Mouse (Mus musculus): ENCODE results near the gene Map1b.

The Map1b gene

DNA sequence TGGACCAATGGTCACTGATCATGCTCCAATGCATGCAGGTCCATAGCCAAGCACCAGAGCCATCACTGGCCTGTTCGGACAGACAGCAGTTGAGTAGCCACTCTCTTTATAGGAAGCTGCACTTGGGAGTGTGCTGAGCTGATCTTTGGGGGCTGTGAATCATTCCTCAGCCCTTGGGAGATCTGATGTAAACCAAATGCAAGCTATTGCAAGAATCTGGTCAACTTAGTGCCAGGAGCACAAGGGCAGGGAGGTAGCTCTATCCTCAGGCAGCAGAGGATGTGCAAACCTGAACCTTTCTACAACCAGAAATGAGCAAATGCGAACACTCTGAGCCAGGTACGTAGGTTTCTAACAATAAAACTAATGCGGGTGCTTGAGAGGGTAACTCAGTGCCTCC is 26.3 kb downstream of the Map1b start:
- DNase-seq (ENCODE audit: low read depth, low spot score) = no peak

DNA sequence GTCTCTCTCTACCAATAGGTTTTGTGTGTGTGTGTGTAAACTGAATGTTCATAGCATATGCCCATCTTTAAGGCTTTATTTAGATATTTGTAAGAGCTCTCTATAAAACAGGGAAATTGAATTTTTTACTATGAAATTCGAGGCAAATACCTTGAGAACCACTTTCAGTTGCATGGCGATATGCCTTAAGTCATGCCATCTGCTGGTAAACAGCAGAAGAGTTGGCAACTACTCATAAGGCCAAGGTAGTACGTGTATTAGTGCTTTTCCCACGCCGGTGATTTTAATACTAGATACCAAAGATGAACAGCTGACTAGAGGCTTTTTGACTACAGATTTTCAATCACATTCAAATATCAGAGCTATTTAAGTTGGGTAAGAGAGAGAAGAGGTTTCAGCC is 27.2 kb downstream of the Map1b start:
- DNase-seq (ENCODE audit: low read depth, low spot score) = no peak

- DNase-seq (ENCODE audit: low read depth, low spot score) = no peak
Measured at GRCm38 (mm10) chr13:99485861-99486260, 30.5 kb downstream of the Map1b start.

DNA sequence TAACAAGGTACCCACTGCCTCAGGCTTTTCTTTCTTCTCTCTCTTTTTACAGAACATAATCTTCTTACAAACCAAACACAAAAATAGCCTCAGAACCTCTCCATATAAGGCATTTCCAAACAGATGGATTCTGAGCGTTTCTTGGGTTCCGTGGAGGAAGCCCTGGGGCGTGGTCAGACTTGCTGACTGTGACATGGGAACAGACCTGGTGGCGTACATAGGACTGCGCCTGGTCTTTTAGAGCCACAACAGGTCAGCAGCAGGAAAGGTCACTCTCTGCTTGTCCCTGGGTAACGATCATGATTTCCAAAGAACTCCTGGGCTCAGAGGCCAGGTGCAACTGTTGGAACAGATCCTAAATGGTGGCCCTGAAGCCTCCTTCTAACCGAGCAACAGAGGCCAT is 31.0 kb downstream of the Map1b start:
- no peak for DNase-seq (ENCODE audit: low read depth, low spot score)

DNA sequence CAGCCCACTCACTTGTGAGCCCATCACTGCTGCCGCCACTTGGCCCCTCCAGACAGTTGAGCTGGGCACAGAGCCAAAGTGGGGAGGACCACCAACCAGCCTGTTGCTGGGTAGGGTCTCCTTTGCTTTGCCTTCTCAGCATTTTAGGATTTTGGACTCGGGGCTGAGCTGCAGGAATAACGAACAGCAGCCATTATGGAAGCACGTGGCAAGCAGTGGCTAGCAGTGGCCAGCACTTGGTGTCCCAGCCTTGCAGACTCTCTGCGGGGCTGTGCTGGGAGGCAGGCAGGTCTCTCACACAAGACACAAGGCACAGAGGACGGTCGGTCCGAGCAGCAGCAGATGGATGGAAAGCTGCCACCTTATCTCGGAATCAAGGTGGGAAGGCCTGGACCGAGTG is 31.4 kb downstream of the Map1b start:
- no peak for DNase-seq (ENCODE audit: low read depth, low spot score)

DNA sequence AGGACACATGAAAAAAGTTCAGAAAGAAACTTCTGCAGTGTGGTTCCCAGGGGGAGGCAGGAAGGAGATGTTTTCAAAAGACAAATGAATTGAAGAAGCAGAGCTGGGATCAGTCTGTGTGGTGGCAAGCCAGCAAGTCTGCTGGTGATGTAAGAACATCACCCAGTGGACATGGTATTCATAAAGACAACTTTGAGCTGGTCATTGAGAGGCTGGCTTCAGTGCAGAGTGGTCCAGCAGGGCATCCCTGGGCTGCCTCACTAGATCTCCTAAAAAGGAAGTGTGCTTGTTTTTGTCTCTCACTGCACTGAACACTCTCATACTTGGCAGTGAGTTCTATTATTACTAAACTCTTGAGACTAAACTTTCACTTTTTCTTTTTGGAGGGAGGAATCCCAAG is 32.9 kb downstream of the Map1b start:
- peak; percentile 35 for DNase-seq (ENCODE audit: low read depth, low spot score)

DNA sequence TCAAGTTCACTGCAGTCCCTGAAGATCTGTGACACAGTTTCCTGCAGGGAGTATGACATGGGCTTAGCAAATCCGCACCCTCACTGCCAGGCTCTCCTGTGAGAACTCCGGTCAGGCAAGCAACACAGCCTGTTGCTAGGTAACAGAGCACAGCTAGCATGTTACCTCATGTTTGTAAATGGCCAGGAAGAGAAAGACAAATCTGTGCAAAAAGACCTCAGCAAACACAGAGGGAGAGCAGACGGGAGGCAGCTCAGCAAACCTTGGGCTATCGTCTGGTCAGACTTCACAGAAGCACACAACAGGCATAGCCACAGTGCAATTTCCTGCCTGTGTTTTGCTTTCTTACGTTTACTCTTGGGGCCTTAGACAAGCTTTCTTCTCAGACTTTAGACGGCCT is 40.9 kb downstream of the Map1b start:
- DNase-seq (ENCODE audit: low read depth, low spot score) = peak; percentile 57

- no peak for DNase-seq (ENCODE audit: low read depth, low spot score)
Measured at GRCm38 (mm10) chr13:99475033-99475432, 41.3 kb downstream of the Map1b start.

GRCm38 (mm10) chr13:99474108-99474507 is 42.2 kb downstream of the Map1b start:
- no peak for DNase-seq (ENCODE audit: low read depth, low spot score)

DNA sequence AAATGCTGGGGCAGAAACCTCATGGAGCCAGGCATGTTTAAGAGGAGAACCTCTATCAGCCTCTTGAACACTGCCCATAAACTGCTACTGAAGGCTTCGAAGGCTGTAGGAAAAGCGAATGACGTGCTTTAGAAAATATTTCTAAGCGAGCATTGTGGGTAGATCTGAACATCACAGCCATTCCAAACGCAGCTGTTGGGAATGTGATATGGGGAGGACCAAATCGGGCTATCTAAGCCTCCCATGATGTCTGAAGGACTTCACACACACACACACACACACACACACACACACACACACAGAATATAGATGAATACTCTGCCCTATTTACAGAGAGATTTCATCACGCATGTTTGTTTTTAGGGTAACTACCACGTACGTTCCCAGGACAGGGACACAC is 44.3 kb downstream of the Map1b start:
- DNase-seq (ENCODE audit: low read depth, low spot score) = no peak

DNA sequence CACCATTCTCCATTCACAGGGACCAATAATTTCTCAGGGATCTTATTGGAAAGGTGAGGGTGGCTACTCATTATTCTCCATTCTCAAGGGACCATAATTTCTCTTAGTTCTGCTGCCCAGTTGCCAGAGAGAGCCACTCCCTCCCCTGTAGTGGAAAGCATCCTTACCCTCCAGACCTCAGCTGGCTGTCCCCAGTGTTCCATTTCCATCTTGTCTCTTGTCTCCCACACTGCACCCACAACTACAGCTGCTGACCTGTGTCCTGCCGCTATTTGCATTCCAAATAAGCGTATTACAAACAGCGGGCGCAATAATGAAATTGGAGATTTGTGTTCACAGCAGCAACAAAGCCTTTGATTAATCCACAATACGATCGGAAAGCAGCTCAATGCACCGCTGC is 46.3 kb downstream of the Map1b start:
- no peak for DNase-seq (ENCODE audit: low read depth, low spot score)

- no peak for DNase-seq (ENCODE audit: low read depth, low spot score)
Measured at GRCm38 (mm10) chr13:99468267-99468666, 48.1 kb downstream of the Map1b start.

- no peak for DNase-seq (ENCODE audit: low read depth, low spot score)
Measured at GRCm38 (mm10) chr13:99466811-99467315, 49.5 kb downstream of the Map1b start.

DNA sequence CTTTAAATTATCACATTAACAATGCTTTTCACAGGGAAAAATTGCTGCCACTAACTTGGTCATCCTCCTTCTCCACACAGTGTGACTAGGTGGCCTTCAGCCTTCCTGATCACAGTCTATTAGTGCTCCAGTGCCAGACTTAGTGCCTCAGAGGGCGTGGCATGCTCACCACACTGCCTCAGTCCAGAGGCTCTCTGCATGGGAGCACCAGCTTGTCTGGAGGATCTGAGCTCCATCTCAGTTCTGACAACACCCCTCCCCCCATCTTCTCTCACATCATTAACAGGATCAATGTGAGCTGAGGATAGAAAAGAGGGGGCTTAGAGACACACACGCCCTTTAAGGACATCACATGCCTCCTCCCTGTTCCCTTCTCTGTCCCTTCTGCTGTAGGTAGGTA is 50.3 kb downstream of the Map1b start:
- no peak for DNase-seq (ENCODE audit: low read depth, low spot score)

GRCm38 (mm10) chr13:99464551-99464950 is 51.8 kb downstream of the Map1b start:
- peak; percentile 68 for DNase-seq (ENCODE audit: low read depth, low spot score)

- DNase-seq (ENCODE audit: low read depth, low spot score) = no peak
Measured at GRCm38 (mm10) chr13:99461886-99462285, 54.5 kb downstream of the Map1b start.

DNA sequence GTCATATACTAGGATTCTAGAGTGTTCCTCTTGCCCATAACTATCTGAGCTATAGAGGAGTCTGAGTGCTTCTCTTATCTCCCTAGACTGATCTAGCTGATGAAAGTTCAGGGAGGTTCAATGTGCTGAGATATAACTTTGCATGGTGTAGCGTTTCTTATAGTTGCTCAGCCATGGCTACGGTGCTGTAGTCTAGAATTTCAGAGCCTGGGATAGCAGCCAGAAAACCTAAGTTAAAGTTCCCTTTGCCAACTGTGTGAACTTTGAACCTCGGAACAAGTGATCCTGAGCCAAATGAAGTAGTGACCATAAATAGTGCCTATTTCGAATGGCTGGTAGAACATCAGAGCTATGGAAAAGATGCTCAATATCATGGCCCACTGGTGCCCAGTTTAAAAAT is 56.7 kb downstream of the Map1b start:
- peak; percentile 80 for DNase-seq (ENCODE audit: low read depth, low spot score)

GRCm38 (mm10) chr13:99458658-99459386 is 57.5 kb downstream of the Map1b start:
- DNase-seq (ENCODE audit: low read depth, low spot score) = no peak

DNA sequence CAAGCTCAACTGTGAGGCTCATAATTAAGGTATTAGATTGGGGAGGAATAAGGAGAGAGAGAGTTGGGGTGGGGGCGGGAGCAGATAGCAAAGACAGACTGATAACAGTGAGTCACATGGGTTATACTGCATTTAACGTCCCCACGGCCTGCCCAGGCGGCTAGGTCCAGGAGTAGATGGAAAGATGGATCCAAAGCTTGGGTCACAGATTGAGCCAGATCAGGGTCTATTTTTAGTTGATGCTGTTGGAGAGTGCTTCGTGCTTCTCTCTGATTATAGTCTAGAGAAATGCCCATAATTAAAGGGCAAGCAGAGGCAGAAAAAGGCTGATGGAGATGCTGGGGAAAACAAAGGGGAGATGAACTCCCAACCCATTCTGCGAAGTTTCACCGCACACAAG is 61.4 kb downstream of the Map1b start:
- no peak for DNase-seq (ENCODE audit: low read depth, low spot score)

DNA sequence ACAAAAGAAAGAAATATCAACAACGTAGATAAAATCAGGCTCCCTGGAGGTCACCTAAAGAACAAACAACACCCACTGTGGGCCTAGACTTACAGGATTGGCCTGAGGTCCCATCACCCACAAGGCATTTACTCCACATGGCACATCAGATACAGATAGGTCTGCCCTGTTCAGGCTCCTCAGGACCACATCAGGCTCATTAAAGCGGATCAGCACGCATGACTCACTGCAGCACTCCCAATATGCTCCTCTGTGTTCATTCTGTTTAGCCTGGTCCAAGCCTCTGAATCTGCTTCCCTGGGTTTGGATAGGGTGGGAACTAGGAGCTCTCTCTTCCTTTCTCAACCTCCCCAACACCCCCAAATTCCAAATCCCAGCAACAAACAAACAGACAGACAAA is 63.9 kb downstream of the Map1b start:
- no peak for DNase-seq (ENCODE audit: low read depth, low spot score)

DNA sequence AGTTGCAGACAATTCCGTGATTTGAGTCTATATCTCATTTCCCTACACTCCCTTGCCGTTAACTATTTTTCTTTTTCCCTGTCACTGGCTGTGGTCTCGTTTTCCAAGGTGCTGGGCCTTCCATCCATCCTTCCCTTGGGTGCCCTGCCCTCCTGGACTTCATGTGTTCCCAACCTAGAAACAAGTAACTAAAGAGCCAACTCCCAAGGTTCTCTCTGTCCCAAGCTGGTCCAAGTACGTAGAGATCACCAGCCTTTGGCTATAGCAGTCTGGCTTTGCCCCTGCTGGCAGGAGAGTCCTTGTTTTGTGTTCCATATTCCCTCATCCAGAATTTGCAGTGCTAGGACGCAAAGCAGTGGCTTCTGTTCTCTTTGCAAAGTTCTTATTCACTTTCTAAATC is 65.1 kb downstream of the Map1b start:
- no peak for DNase-seq (ENCODE audit: low read depth, low spot score)

DNA sequence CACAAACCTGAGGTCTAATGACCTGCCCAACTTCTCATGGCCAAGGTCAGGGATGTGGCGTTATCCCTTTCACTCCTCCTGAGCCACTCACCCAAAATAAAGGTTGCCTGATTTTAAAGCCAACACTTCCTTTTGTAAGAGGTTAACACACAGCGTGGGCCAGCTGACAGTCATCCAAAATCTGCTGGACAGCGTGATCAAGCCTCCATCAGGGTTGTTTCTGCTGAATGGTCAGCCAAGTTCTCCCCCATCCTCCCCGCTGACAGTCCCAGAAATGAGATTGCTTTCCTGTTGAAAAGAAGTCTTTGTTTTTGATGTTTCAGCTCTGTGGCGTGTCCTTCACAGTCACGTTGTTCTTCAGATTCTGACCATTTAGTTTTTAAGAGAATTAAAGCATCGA is 65.6 kb downstream of the Map1b start:
- DNase-seq (ENCODE audit: low read depth, low spot score) = peak; percentile 26

DNA sequence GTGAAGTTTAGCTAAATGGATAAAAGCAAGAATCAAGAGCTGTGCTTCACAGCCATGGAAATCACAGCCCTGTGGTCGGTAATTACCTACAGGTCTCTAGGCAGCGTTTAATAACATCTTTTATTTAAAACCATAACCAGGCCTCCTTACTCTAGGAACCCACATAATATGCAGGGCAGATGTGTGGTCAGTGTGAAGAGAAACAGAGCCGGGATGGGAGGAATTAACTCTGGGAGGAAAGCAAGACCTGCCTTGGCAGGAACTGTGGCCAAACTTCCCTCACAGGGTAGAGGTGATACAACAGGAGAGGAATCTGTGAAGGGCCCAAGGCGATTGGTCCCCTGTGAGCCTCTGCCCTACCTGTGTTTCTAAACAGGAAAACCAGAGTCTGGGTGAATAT is 66.8 kb downstream of the Map1b start:
- DNase-seq (ENCODE audit: low read depth, low spot score) = no peak

- DNase-seq (ENCODE audit: low read depth, low spot score) = no peak
Measured at GRCm38 (mm10) chr13:99448278-99448677, 68.1 kb downstream of the Map1b start.
